Mouse (Mus musculus) E14TG2a.4 (cell line): ENCODE measurements around the gene Ly6g5c.

ENCODE experiments used
- H3K27me3 ChIP-seq: 2 replicates; pipeline ENCODE4 v1.6.1; 2014; ENCODE audit warnings: low read length, control low read depth; ENCODE audit not compliant: insufficient read depth
- H3K36me3 ChIP-seq: 2 replicates; pipeline ENCODE4 v1.6.1; 2014; ENCODE audit warnings: low read length, control low read depth; ENCODE audit not compliant: insufficient read depth
- H3K4me1 ChIP-seq: replicated peaks from 2 replicates; pipeline ENCODE4 v1.6.1; 2014; ENCODE audit warnings: low read depth, low read length, control low read depth
- H3K4me3 ChIP-seq: replicated peaks from 2 replicates; pipeline ENCODE4 v1.5.1; 2014; ENCODE audit warnings: mild to moderate bottlenecking, low read length
- H3K9me3 ChIP-seq: 2 replicates; pipeline ENCODE4 v1.6.1; 2014; ENCODE audit warnings: low read length, control low read depth
- CTCF ChIP-seq: conservative IDR thresholded peaks from 2 replicates; pipeline ENCODE4 v1.5.1; 2014; ENCODE audit warnings: low read length
- NANOG ChIP-seq: IDR thresholded peaks from 2 replicates; pipeline ENCODE4 v1.6.1; 2014; ENCODE audit warnings: borderline replicate concordance, low read length, mixed read lengths
- POU5F1 ChIP-seq: IDR thresholded peaks from 2 replicates; pipeline ENCODE4 v1.6.1; 2014; ENCODE audit warnings: low read length, borderline replicate concordance

The Ly6g5c gene

DNA sequence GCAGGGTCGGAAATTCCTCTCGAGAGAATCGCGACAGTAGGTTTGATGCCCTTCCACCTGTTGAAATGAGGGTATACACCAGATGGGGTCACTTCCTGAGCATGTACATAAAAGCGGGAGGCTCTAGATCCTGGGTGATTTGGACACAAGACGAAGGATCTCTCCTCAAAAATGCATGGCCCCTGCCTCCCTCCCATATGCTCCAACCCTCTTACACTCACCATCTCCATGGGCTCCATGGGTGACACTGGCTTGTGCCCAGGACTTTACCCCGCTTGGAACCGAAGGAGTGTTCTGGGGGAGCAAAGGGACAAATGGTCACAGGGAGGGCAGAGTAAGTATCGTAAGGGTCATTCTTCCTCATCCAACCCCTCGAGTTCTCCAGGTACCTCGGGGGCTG, 53.3 kb downstream of the Ly6g5c start:
- TF ChIP-seq CTCF (no peak), POU5F1 (no peak), NANOG (no peak)
- Histone ChIP-seq H3K27me3 (no peaks in the 10 kb centered on the region), H3K36me3 (peaks cover 76% of the 10 kb centered on the region), H3K9me3 (no peaks in the 10 kb centered on the region), H3K4me1 (peaks cover 83% of the 10 kb centered on the region), H3K4me3 (peak overlapping the region; percentile 99)
